Mouse (Mus musculus) layer of hippocampus, postnatal 14 days (tissue): ENCODE measurements at regions not wholly inside any gene's neighbourhood (a gene's known extent, or its start where the extent isn't known, plus 50 kb on each side); places are given as distances from the start of the nearest gene placed in this dataset.
A peak's percentile ranks its signal among the peaks of the same experiment; 100 is the strongest.

Experiments
- DNase-seq, 2 experiments: peaks; one replicate each; pipeline ENCODE4 v3.0.0; 2021 to 2022; ENCODE audit warnings: low spot score in 2 of 2, mixed read lengths in 1 of 2

GRCm38 (mm10) chr1:151263372-151263771, 53.4 kb downstream of the Gm47996 start:
- DNase-seq: no peak

- DNase-seq: no peak
Observed at GRCm38 (mm10) chr1:151263830-151264229, 53.9 kb downstream of the Gm47996 start.

- no peak for DNase-seq
Observed at GRCm38 (mm10) chr1:151264789-151265188, 54.9 kb downstream of the Gm47996 start.

GRCm38 (mm10) chr1:151265590-151265989, 55.7 kb downstream of the Gm47996 start:
- no peak for DNase-seq

- DNase-seq: no peak
Observed at GRCm38 (mm10) chr1:151266703-151267102, 56.8 kb downstream of the Gm47996 start.

- no peak for DNase-seq
Observed at GRCm38 (mm10) chr1:151270691-151271090, 60.8 kb downstream of the Gm47996 start.

GRCm38 (mm10) chr1:151274306-151274705, 64.4 kb downstream of the Gm47996 start:
- DNase-seq: no peak

- no peak for DNase-seq
Observed at GRCm38 (mm10) chr1:151275581-151275980, 65.7 kb downstream of the Gm47996 start.

GRCm38 (mm10) chr1:151279955-151280354, 64.3 kb upstream of the Ivns1abp start:
- no peak for DNase-seq

GRCm38 (mm10) chr1:151285045-151285444, 59.2 kb upstream of the Ivns1abp start:
- no peak for DNase-seq

- DNase-seq: peak; percentile 25 to 28
Observed at GRCm38 (mm10) chr1:151287451-151287850, 56.8 kb upstream of the Ivns1abp start.

- DNase-seq: no peak
Observed at GRCm38 (mm10) chr1:151289061-151289460, 55.2 kb upstream of the Ivns1abp start.

GRCm38 (mm10) chr1:151289493-151290258, 54.6 kb upstream of the Ivns1abp start:
- no peak for DNase-seq

GRCm38 (mm10) chr1:151293311-151294050, 50.8 kb upstream of the Ivns1abp start:
- no peak for DNase-seq
